Mouse (Mus musculus) gastrocnemius, adult 18-20 months (tissue): ENCODE measurements around the gene Fam72a. TPM values are rescaled to one million over a fixed set of nuclear protein-coding genes. Genes with fewer than 3 reads are reported as not detected.

ENCODE experiments used
- DNase-seq: peaks from one replicate; pipeline ENCODE4 v3.0.0; 2021; ENCODE audit warnings: low spot score
- microRNA-seq: library from miRNA; unstranded; fragments of <30 nt; microRNA quantifications from one replicate; pipeline ENCODE4 v1.2.0, GENCODE M21; 2021
- total RNA-seq, 2 experiments: library from RNA; stranded (reverse); gene quantifications; 2 replicates each; pipeline ENCODE4 v1.2.3; 2021

Fam72a gene
- total RNA-seq, 2 experiments from 2014 or later, result 0.24 to 0.39 TPM

GRCm38 (mm10) chr1:131578943-131579680, 51.4 kb downstream of the Fam72a start:
- DNase-seq, result no peak

- no peak for DNase-seq
Measured at GRCm38 (mm10) chr1:131580389-131580788, 52.7 kb downstream of the Fam72a start.

DNA sequence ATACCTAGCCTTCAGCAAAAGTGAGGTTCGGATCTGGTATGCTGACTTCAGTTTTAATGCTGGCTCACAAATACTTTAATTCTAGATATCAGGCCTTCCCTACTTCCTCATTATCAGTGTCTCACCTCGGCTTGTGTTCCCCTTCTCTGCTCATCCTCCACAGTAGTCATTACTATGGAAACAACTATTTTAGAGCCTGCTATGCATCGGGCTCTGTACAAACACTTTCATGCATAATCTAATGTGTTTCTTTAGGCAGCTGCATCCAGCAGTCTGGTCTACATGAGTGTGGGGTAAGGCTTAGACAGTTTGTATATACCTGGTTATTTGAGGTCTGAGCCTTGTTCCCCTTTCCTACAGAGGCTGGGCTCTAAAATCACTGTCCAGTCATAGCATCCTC, 55.9 kb downstream of the Fam72a start:
- DNase-seq, result no peak

DNA sequence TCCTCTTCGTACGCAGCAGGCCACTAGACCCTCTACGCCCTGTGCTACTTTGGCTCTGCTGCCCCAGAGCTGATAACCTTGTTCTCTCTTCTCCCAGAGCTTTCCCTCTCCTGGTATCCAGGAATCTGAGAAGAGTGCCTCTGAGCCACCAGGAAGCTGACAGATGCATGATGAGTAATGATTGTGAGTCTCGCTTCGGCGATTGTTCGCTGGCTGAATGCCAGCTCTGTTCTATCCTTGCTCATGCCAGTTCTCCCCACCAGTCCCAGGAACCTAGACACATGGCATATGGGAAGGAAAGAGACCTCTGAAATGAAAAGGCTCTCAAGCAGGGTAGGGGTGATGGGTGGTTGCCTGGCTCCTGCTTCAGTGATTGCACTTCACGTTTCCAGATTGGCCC, 59.1 kb downstream of the Fam72a start:
- no peak for DNase-seq

Small RNA genes within 50 kb of the gene (microRNA-seq; reads per million reads assigned to microRNA genes)
- gene Gm24273, result not detected

Other genes starting within 250 kb of the Fam72a start
- gene Ikbke, start 248.3 kb upstream of the Fam72a start, total RNA-seq, result under 1 TPM; 0.48 to 0.81 TPM
- 10 to 100 TPM in 1 of 2 experiments, 1 to 10 TPM in 1; 8.4 to 13.2 TPM for gene Srgap2, start 551 bp upstream of the Fam72a start, total RNA-seq
- gene Avpr1b, start 71.3 kb downstream of the Fam72a start, total RNA-seq, result not detected
- under 1 TPM; 0.16 to 0.19 TPM for gene Ctse, start 110.4 kb downstream of the Fam72a start, total RNA-seq
- gene Rab7b, start 160.8 kb downstream of the Fam72a start, total RNA-seq, result 1 to 10 TPM; 2.3 to 2.8 TPM
- gene Slc26a9, start 216.1 kb downstream of the Fam72a start, total RNA-seq, result not detected